Mouse (Mus musculus) hindbrain, embryonic 10.5 days (tissue): ENCODE measurements around the gene Gm49320. TPM values are rescaled to one million over a fixed set of nuclear protein-coding genes. Genes with fewer than 3 reads are reported as not detected.

Experiments
- DNase-seq: peaks from one replicate; pipeline ENCODE4 v3.0.0-alpha.2; 2017; ENCODE audit warnings: low spot score
- H3K27ac ChIP-seq: fragments of 300-500 bp; sonication (generic); 2 replicates; pipeline ENCODE4 v1.5.1; 2016; ENCODE audit warnings: mild to moderate bottlenecking, moderate library complexity
- H3K27me3 ChIP-seq: fragments of 300-500 bp; sonication (generic); 2 replicates; pipeline ENCODE4 v1.6.1; 2016; ENCODE audit warnings: mild to moderate bottlenecking; ENCODE audit not compliant: poor library complexity, insufficient read depth, severe bottlenecking
- H3K36me3 ChIP-seq: fragments of 300-500 bp; sonication (generic); 2 replicates; pipeline ENCODE4 v1.6.1; 2016; ENCODE audit warnings: mild to moderate bottlenecking, moderate library complexity
- H3K4me1 ChIP-seq: fragments of 300-500 bp; sonication (generic); replicated peaks from 2 replicates; pipeline ENCODE4 v1.6.1; 2016; ENCODE audit warnings: mild to moderate bottlenecking
- H3K4me3 ChIP-seq: fragments of 300-500 bp; sonication (generic); 2 replicates; pipeline ENCODE4 v1.5.1; 2016; ENCODE audit warnings: mild to moderate bottlenecking, moderate library complexity
- H3K9me3 ChIP-seq: fragments of 300-500 bp; sonication (generic); 2 replicates; pipeline ENCODE4 v1.6.1; 2016; ENCODE audit warnings: mild to moderate bottlenecking, moderate library complexity
- WGBS: fragments of 180-500 bp; shearing (Covaris S2); methylation state at CpG from one replicate; pipeline ENCODE4 v1.1.7; 2016; 5-methylcytosine and 5-hydroxymethylcytosine counted together
- polyA plus RNA-seq: library from polyadenylated mRNA; unstranded; fragments of >200 nt; fragmentation: Nextera tagmentation; extraction: Ambion mirVana; gene quantifications from 2 replicates; pipeline ENCODE4 v1.2.1, GENCODE M21; 2016

Gm49320 gene
- polyA plus RNA-seq, 1 experiment from 2014 or later = 1.8 TPM

DNA sequence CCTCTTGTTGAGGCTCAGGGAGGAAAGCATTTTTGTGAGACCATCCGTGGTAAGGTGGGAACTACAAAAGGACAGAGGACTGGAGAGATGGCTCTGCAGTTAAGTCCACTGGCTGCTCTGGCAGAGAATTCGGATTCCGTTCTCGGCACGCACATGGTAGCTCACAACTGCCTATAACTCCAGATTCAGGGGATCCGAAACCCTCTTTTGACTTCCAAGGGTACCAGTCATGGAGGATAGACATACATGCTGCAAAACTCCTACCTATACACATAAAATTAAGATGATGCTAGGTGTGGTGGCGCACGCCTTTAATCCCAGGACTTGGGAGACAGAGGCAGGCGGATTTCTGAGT, 37.4 kb downstream of the Gm49320 start:
- peak overlapping the region; percentile 87 for H3K4me3 ChIP-seq
- H3K27ac ChIP-seq = peak overlapping the region; percentile 89
- 34% methylated on average over 9 of the region's 9 CpGs for WGBS

DNA sequence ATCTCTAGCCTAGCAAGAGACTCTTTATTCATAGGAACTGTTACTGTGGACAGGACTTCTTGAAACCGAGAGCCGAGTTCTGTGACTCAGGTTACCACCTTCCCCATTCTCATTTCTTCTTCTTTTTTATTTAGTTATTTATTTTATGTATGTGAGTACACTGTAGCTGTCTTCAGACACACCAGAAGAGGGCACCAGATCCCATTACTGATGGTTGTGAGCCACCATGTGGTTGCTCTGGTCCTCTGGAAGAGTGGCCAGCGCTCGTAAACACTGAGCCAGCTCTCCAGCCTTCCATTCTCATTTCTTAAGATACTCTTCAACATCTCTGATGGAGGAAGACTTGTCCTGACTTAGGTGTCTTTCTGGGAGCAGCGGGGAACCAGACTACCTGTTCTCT, 54.1 kb downstream of the Gm49320 start:
- WGBS = 93% methylated on average over 5 of the region's 5 CpGs

More for the DNA sequence above, 37.4 kb downstream of the Gm49320 start:
- H3K9me3 ChIP-seq = no peaks in the 10 kb centered on the region
- no peaks in the 10 kb centered on the region for H3K27me3 ChIP-seq
- H3K4me1 ChIP-seq = peaks cover 8% of the 10 kb centered on the region
- H3K36me3 ChIP-seq = peaks cover 30% of the 10 kb centered on the region
- DNase-seq = no peak

DNA sequence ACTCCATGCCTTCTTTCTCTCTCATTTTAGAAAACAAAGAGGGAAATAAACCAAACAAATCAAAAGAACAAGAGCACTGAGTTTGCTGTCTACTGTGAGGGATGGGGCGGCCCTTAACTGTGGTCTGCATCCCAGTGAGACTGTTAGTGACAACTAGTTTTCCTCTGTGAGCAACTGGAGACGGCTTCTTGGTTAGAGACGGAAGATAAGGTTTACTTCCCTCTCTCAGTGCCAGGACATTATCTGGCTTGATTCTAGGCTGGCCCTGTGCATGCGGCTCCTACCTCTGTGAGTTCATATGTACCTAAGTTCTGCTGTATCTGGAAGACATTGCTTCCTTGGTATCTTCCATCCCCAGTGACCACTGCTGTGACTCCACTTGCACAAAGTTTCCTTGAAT, 59.2 kb downstream of the Gm49320 start:
- H3K4me1 ChIP-seq = no peaks in the 10 kb centered on the region
- no peak overlapping the region for H3K4me3 ChIP-seq
- H3K9me3 ChIP-seq = no peaks in the 10 kb centered on the region
- 95% methylated on average over 4 of the region's 4 CpGs for WGBS
- DNase-seq = no peak
- H3K27ac ChIP-seq = no peak overlapping the region
- H3K36me3 ChIP-seq = peaks cover 100% of the 10 kb centered on the region
- H3K27me3 ChIP-seq = no peaks in the 10 kb centered on the region

More for the DNA sequence above, 54.1 kb downstream of the Gm49320 start:
- Histone ChIP-seq H3K36me3 (peaks cover 100% of the 10 kb centered on the region), H3K27me3 (no peaks in the 10 kb centered on the region), H3K27ac (no peak overlapping the region), H3K4me1 (no peaks in the 10 kb centered on the region), H3K9me3 (no peaks in the 10 kb centered on the region), H3K4me3 (no peak overlapping the region)
- no peak for DNase-seq

Other genes with a start within 250 kb of the Gm49320 start
- gene Cd209f, start 133.0 kb upstream of the Gm49320 start, polyA plus RNA-seq = not detected in 2 replicates
- gene Cd209g, start 104.8 kb upstream of the Gm49320 start, polyA plus RNA-seq = not detected in 2 replicates
- 28.1 and 43.7 TPM in 2 replicates for gene Evi5l, start 72.3 kb upstream of the Gm49320 start, polyA plus RNA-seq
- gene Prr36, start 21.4 kb upstream of the Gm49320 start, polyA plus RNA-seq = 13.1 and 27.1 TPM in 2 replicates
- gene Lrrc8e, start 12.0 kb upstream of the Gm49320 start, polyA plus RNA-seq = 0.30 TPM in 1 of 2 replicates, not detected in the other
- 34.7 and 39.4 TPM in 2 replicates for gene Map2k7, start 125 bp upstream of the Gm49320 start, polyA plus RNA-seq
- 2.4 and 3.7 TPM in 2 replicates for gene Tgfbr3l, start 9.3 kb downstream of the Gm49320 start, polyA plus RNA-seq
- 62.1 and 69.8 TPM in 2 replicates for gene Snapc2, start 14.2 kb downstream of the Gm49320 start, polyA plus RNA-seq
- 133 and 197 TPM in 2 replicates for gene Ctxn1, start 20.4 kb downstream of the Gm49320 start, polyA plus RNA-seq
- gene Timm44, start 37.0 kb downstream of the Gm49320 start, polyA plus RNA-seq = 60.6 and 67.2 TPM in 2 replicates
- 22.6 and 24.0 TPM in 2 replicates for gene Ccl25, start 86.3 kb downstream of the Gm49320 start, polyA plus RNA-seq
- gene Elavl1, start 86.5 kb downstream of the Gm49320 start, polyA plus RNA-seq = 306 and 336 TPM in 2 replicates